8 mouse cellular contexts compared by ENCODE assay signal in the genomic region with DNA sequence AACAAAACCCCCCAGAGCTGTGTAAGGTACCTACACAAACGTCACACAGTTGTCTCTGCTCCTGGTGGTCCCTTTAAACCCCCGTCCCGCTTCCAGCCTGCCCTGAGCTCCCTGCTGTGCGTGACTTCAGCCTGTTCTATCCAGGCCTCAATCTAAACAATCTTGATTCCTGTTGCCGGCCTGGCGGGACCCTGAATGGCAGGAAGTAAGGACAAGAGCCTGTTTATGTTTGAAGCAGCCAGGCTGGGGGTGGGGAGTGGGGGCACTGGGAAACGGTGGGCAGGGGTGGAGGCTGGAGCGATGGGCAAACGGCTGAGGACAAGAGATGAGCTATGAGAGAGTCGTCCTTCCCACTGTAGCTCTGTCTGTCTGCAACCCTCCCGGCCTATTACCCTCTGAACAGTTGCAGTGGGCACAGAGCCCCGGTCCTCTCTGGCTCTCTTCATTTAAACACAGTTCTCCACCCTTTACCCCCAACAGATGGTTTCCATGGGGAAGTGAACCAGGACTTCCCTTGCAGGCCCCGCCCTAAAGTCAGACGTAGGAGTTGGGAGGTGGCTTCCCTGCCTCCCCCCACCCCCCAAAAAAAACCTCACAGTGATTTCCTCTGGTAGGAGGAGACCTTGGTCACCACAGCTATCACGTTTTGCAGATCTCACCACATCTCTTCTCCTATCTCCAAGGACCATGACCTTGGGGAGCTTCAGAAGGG. TPM values are rescaled to one million over a fixed set of nuclear protein-coding genes. Genes with fewer than 3 reads are reported as not detected.
A peak's percentile ranks its signal among the peaks of the same experiment; 100 is the strongest.
DNase-seq lines count a peak whose midpoint lies in the region; ATAC-seq and TF ChIP-seq lines count a peak whose summit lies in the region.

No protein-coding gene starts in this region.

- intact Hi-C loops in heart, postnatal 25 days (cut with DNase I), result no loop called here

- WGBS in heart, embryonic 11.5 days (ENCODE audit: insufficient replicate concordance), result 26% methylated on average over 15 of the region's 15 CpGs
- WGBS in limb, embryonic 14.5 days, result 19% methylated on average over 14 of the region's 15 CpGs
- WGBS in stomach, embryonic 16.5 days, result 15% methylated on average over 15 of the region's 15 CpGs

- peak overlapping the region; percentile 26; the same call in 1 of the 2 replicates for H3K4me3 ChIP-seq in E14TG2a.4 (replicated peaks; ENCODE audit: low read length)
- no peak overlapping the region for H3K4me3 ChIP-seq in heart, embryonic 11.5 days (ENCODE audit: low read depth, low read length)
- peak overlapping the region; percentile 11 for H3K4me3 ChIP-seq in limb, embryonic 14.5 days (replicated peaks; ENCODE audit: low read length)
- peak overlapping the region; percentile 45 for H3K4me3 ChIP-seq in stomach, embryonic 16.5 days (replicated peaks; ENCODE audit: low read length)

- peaks cover 75% of the 10 kb centered on the region for H3K4me1 ChIP-seq in E14TG2a.4 (replicated peaks; ENCODE audit: low read depth, low read length)
- peaks cover 19% of the 10 kb centered on the region for H3K4me1 ChIP-seq in heart, embryonic 11.5 days (ENCODE audit: control insufficient read depth, insufficient read depth, low read length)
- peaks cover 29% of the 10 kb centered on the region for H3K4me1 ChIP-seq in limb, embryonic 14.5 days (ENCODE audit: control insufficient read depth, insufficient read depth, low read length)
- H3K4me1 ChIP-seq in stomach, embryonic 16.5 days (ENCODE audit: control insufficient read depth, insufficient read depth, low read length), result peaks cover 63% of the 10 kb centered on the region

- no peak for ATAC-seq in heart, embryonic 11.5 days (replicated peaks; ENCODE audit: insufficient number of reproducible peaks, low FRiP score, low TSS enrichment)
- ATAC-seq in limb, embryonic 14.5 days (ENCODE audit: low FRiP score, low read depth), result peak; percentile 35; the same call in 1 of the 2 replicates
- peak; percentile 67 for ATAC-seq in stomach, embryonic 16.5 days (ENCODE audit: insufficient read depth, low FRiP score)

- peak overlapping the region; percentile 37 for H3K4me2 ChIP-seq in heart, embryonic 11.5 days
- H3K4me2 ChIP-seq in limb, embryonic 14.5 days (replicated peaks; ENCODE audit: low read depth, low read length, severe bottlenecking), result peak overlapping the region; percentile 29; the same call in 1 of the 2 replicates
- peak overlapping the region; percentile 54 for H3K4me2 ChIP-seq in stomach, embryonic 16.5 days (ENCODE audit: low read depth, low read length)

- DNase-seq in heart, adult 11 months, result peak; percentile 98
- no peak for DNase-seq in heart, postnatal 25 days (ENCODE audit: low spot score)
- DNase-seq in limb, embryonic 14.5 days (ENCODE audit: low spot score), result no peak
- DNase-seq in cerebellum, postnatal 25 days, result no peak
- no peak for DNase-seq in adrenal gland, adult 8-10 months

- no peaks in the 10 kb centered on the region for H3K36me3 ChIP-seq in E14TG2a.4 (ENCODE audit: insufficient read depth, low read length)
- H3K36me3 ChIP-seq in heart, embryonic 11.5 days (ENCODE audit: control insufficient read depth, insufficient read depth, low read length), result no peaks in the 10 kb centered on the region
- no peaks in the 10 kb centered on the region for H3K36me3 ChIP-seq in limb, embryonic 14.5 days (ENCODE audit: control insufficient read depth, insufficient read depth, low read length)
- no peaks in the 10 kb centered on the region for H3K36me3 ChIP-seq in stomach, embryonic 16.5 days (ENCODE audit: control insufficient read depth, insufficient read depth, low read length)

- TF ChIP-seq CTCF in E14TG2a.4 (conservative IDR thresholded peaks at IDR 0.05; ENCODE audit: low read length), result no peak

- H3K9ac ChIP-seq in heart, embryonic 11.5 days (ENCODE audit: low read depth, low read length), result no peak overlapping the region
- H3K9ac ChIP-seq in limb, embryonic 14.5 days (ENCODE audit: low read depth, low read length, severe bottlenecking), result no peak overlapping the region
- H3K9ac ChIP-seq in stomach, embryonic 16.5 days (ENCODE audit: low read length), result peak overlapping the region; percentile 64

- peaks cover 59% of the 10 kb centered on the region for H3K27me3 ChIP-seq in E14TG2a.4 (ENCODE audit: insufficient read depth, low read length)
- H3K27me3 ChIP-seq in heart, embryonic 11.5 days (ENCODE audit: control insufficient read depth, insufficient read depth, low read length), result peaks cover 17% of the 10 kb centered on the region
- H3K27me3 ChIP-seq in limb, embryonic 14.5 days (ENCODE audit: control insufficient read depth, insufficient read depth, low read length), result peaks cover 12% of the 10 kb centered on the region
- H3K27me3 ChIP-seq in stomach, embryonic 16.5 days (ENCODE audit: control insufficient read depth, insufficient read depth, low read length), result 0 out of 2 replicates have a peak, but pooled peaks cover 3% of the 10 kb centered on the region

- no peak for TF ChIP-seq POLR2A in limb, embryonic 14.5 days (IDR thresholded peaks at IDR 0.05; ENCODE audit: borderline replicate concordance, extremely low read depth, insufficient read depth, insufficient read length)

- H3K27ac ChIP-seq in heart, embryonic 11.5 days (ENCODE audit: low read depth, low read length), result peak overlapping the region; percentile 58
- H3K27ac ChIP-seq in limb, embryonic 14.5 days (replicated peaks; ENCODE audit: low read depth, low read length), result 0 out of 2 replicates have a peak overlapping the region, but pooled peaks have one; percentile 38
- peak overlapping the region; percentile 94 for H3K27ac ChIP-seq in stomach, embryonic 16.5 days (ENCODE audit: low read length)

- no peaks in the 10 kb centered on the region for H3K9me3 ChIP-seq in E14TG2a.4 (ENCODE audit: low read length)
- no peaks in the 10 kb centered on the region for H3K9me3 ChIP-seq in heart, embryonic 11.5 days (replicated peaks; ENCODE audit: control insufficient read depth, low read length)
- H3K9me3 ChIP-seq in limb, embryonic 14.5 days (ENCODE audit: control insufficient read depth, low read length), result no peaks in the 10 kb centered on the region
- no peaks in the 10 kb centered on the region for H3K9me3 ChIP-seq in stomach, embryonic 16.5 days (replicated peaks; ENCODE audit: control insufficient read depth, low read length)

RNA-seq across cellular contexts. Expression of a gene that starts 5.8 kb away (rescaled TPM):
- 10 to 100 TPM; 23.2 to 31.5 TPM for total RNA-seq in heart, postnatal 25 days (2021)
- polyA plus RNA-seq in heart, embryonic 11.5 days (2014; fragmentation: Nextera tagmentation; extraction: Ambion mirVana), result 1.5 and 2.0 TPM in 2 replicates
- polyA plus RNA-seq in limb, embryonic 14.5 days (2012; rRNA removed), result 16.1 and 17.8 TPM in 2 replicates
- polyA plus RNA-seq in limb, embryonic 14.5 days (2014; fragmentation: Nextera tagmentation; extraction: Ambion mirVana), result 8.2 and 10.2 TPM in 2 replicates
- polyA plus RNA-seq in stomach, embryonic 16.5 days (2015; fragmentation: Nextera tagmentation; extraction: Ambion mirVana), result 34.9 and 39.3 TPM in 2 replicates
- 10 to 100 TPM; 14.5 to 24.7 (median 21.5) TPM for total RNA-seq in adrenal gland, adult 8-10 months (2022)

RNA-seq across cellular contexts. Expression of a gene that starts 18.6 kb away (rescaled TPM):
- not detected for total RNA-seq in heart, postnatal 25 days (2021)
- polyA plus RNA-seq in heart, embryonic 11.5 days (2014; fragmentation: Nextera tagmentation; extraction: Ambion mirVana), result not detected in 2 replicates
- polyA plus RNA-seq in limb, embryonic 14.5 days (2012; rRNA removed), result not detected in 2 replicates
- polyA plus RNA-seq in limb, embryonic 14.5 days (2014; fragmentation: Nextera tagmentation; extraction: Ambion mirVana), result not detected in 2 replicates
- polyA plus RNA-seq in stomach, embryonic 16.5 days (2015; fragmentation: Nextera tagmentation; extraction: Ambion mirVana), result not detected in 2 replicates
- total RNA-seq in adrenal gland, adult 8-10 months (2022), result 1 to 10 TPM in 1 of 4 experiments, under 1 TPM in 3; 0.75 to 1.1 (median 0.79) TPM

RNA-seq across cellular contexts. Expression of a gene that starts 39.7 kb away (rescaled TPM):
- 10 to 100 TPM; 11.7 to 14.5 TPM for total RNA-seq in heart, postnatal 25 days (2021)
- 8.0 and 8.9 TPM in 2 replicates for polyA plus RNA-seq in heart, embryonic 11.5 days (2014; fragmentation: Nextera tagmentation; extraction: Ambion mirVana)
- 27.2 and 32.8 TPM in 2 replicates for polyA plus RNA-seq in limb, embryonic 14.5 days (2012; rRNA removed)
- polyA plus RNA-seq in limb, embryonic 14.5 days (2014; fragmentation: Nextera tagmentation; extraction: Ambion mirVana), result 12.3 and 12.9 TPM in 2 replicates
- 11.6 and 12.1 TPM in 2 replicates for polyA plus RNA-seq in stomach, embryonic 16.5 days (2015; fragmentation: Nextera tagmentation; extraction: Ambion mirVana)
- 10 to 100 TPM in 3 of 4 experiments, 1 to 10 TPM in 1; 8.6 to 15.4 (median 12.1) TPM for total RNA-seq in adrenal gland, adult 8-10 months (2022)

RNA-seq across cellular contexts. Expression of a gene that starts 55.8 kb away (rescaled TPM):
- 1 to 10 TPM; 1.3 to 1.4 TPM for total RNA-seq in heart, postnatal 25 days (2021)
- polyA plus RNA-seq in heart, embryonic 11.5 days (2014; fragmentation: Nextera tagmentation; extraction: Ambion mirVana), result 0.30 and 0.33 TPM in 2 replicates
- polyA plus RNA-seq in limb, embryonic 14.5 days (2012; rRNA removed), result 3.7 and 5.4 TPM in 2 replicates
- 0.15 and 0.17 TPM in 2 replicates for polyA plus RNA-seq in limb, embryonic 14.5 days (2014; fragmentation: Nextera tagmentation; extraction: Ambion mirVana)
- polyA plus RNA-seq in stomach, embryonic 16.5 days (2015; fragmentation: Nextera tagmentation; extraction: Ambion mirVana), result 0.05 and 0.10 TPM in 2 replicates
- 1 to 10 TPM; 6.4 to 9.1 (median 7.4) TPM for total RNA-seq in adrenal gland, adult 8-10 months (2022)

Comparison
In these comparisons a context has a peak if more than half of its experiments do, and no peak if none do; other contexts are left out.
1. H3K27ac ChIP-seq: peak in every context shown above with its lines; median percentile 94 in stomach, embryonic 16.5 days; 58 in heart, embryonic 11.5 days; 38 in limb, embryonic 14.5 days.